Mouse (Mus musculus) limb, embryonic 15.5 days (tissue): ENCODE data around the gene Lamc3. TPM values are rescaled to one million over a fixed set of nuclear protein-coding genes. Genes with fewer than 3 reads are reported as not detected.
A peak's percentile ranks its signal among the peaks of the same experiment; 100 is the strongest.

Experiments used
- ATAC-seq: fragments of 200-750 bp; cut with Nextera tagmentation; 2 replicates; pipeline ENCODE4 v1.8.0; 2017; ENCODE audit warnings: low read depth, moderate TSS enrichment; ENCODE audit not compliant: insufficient number of reproducible peaks, low FRiP score, low TSS enrichment
- H3K27ac ChIP-seq: fragments of 300-500 bp; sonication (generic); 2 replicates; pipeline ENCODE4 v1.5.1; 2015; ENCODE audit warnings: moderate library complexity, mild to moderate bottlenecking, inconsistent platforms
- H3K27me3 ChIP-seq: fragments of 300-500 bp; sonication (generic); 2 replicates; pipeline ENCODE4 v1.6.1; 2015; ENCODE audit warnings: inconsistent platforms
- H3K36me3 ChIP-seq: fragments of 300-500 bp; sonication (generic); 2 replicates; pipeline ENCODE4 v1.6.1; 2015; ENCODE audit warnings: inconsistent platforms
- H3K4me1 ChIP-seq: fragments of 300-500 bp; sonication (generic); 2 replicates; pipeline ENCODE4 v1.6.1; 2015; ENCODE audit warnings: inconsistent platforms
- H3K4me2 ChIP-seq: fragments of 300-500 bp; sonication (generic); 2 replicates; pipeline ENCODE4 v1.6.1; 2015; ENCODE audit warnings: mild to moderate bottlenecking, inconsistent platforms
- H3K4me3 ChIP-seq: fragments of 300-500 bp; sonication (generic); 2 replicates; pipeline ENCODE4 v1.5.1; 2015; ENCODE audit warnings: mild to moderate bottlenecking, inconsistent platforms
- H3K9ac ChIP-seq: fragments of 300-500 bp; sonication (generic); 2 replicates; pipeline ENCODE4 v1.6.1; 2015; ENCODE audit warnings: inconsistent platforms
- H3K9me3 ChIP-seq: fragments of 300-500 bp; sonication (generic); 2 replicates; pipeline ENCODE4 v1.6.1; 2016; ENCODE audit warnings: inconsistent platforms
- WGBS: fragments of 180-500 bp; shearing (Covaris S2); methylation state at CpG from one replicate; pipeline ENCODE4 v1.1.7; 2015; 5-methylcytosine and 5-hydroxymethylcytosine counted together
- polyA plus RNA-seq: library from polyadenylated mRNA; unstranded; fragments of >200 nt; fragmentation: Nextera tagmentation; extraction: Ambion mirVana; gene quantifications from 2 replicates; pipeline ENCODE4 v1.2.1, GENCODE M21; 2015

The Lamc3 gene
- polyA plus RNA-seq, 1 experiment from 2014 or later: 1.5 TPM

DNA sequence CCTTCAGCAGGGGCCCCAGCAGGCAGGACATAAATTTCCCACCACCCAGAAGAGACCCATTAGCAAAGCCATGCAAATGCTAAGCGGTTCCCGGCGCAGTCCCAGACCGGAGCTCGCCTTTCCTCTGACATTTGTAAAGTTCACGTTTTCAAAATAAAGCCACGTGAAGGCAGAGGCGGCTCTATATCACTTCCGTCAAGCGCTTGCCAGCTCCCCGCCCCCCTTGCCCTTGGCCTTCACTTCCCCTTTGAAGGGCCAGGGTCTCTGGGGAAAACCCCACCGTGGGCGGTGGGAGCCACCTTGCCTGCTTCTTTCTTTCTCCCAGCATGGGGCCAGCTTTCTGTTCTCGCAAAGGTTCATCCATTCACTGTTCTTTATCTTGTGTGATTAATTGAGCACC, 6.2 kb upstream of the Lamc3 start:
- H3K36me3 ChIP-seq: no peaks in the 10 kb centered on the region
- H3K9ac ChIP-seq: no peak overlapping the region
- WGBS: 3% methylated on average over 14 of the region's 14 CpGs
- no peak for ATAC-seq
- no peak overlapping the region for H3K27ac ChIP-seq
- no peak overlapping the region for H3K4me2 ChIP-seq
- H3K9me3 ChIP-seq: no peaks in the 10 kb centered on the region
- peaks cover 79% of the 10 kb centered on the region for H3K27me3 ChIP-seq
- no peak overlapping the region for H3K4me3 ChIP-seq
- H3K4me1 ChIP-seq: no peaks in the 10 kb centered on the region

- H3K4me2 ChIP-seq: no peak overlapping the region
- no peak overlapping the region for H3K9ac ChIP-seq
- no peaks in the 10 kb centered on the region for H3K36me3 ChIP-seq
- peaks cover 93% of the 10 kb centered on the region for H3K27me3 ChIP-seq
- no peak overlapping the region for H3K27ac ChIP-seq
- H3K4me1 ChIP-seq: peaks cover 6% of the 10 kb centered on the region
- ATAC-seq: no peak
- WGBS: 19% methylated on average over 4 of the region's 4 CpGs
- H3K4me3 ChIP-seq: no peak overlapping the region
- no peaks in the 10 kb centered on the region for H3K9me3 ChIP-seq
Observed at GRCm38 (mm10) chr2:31883061-31883460, 4.0 kb upstream of the Lamc3 start.

DNA sequence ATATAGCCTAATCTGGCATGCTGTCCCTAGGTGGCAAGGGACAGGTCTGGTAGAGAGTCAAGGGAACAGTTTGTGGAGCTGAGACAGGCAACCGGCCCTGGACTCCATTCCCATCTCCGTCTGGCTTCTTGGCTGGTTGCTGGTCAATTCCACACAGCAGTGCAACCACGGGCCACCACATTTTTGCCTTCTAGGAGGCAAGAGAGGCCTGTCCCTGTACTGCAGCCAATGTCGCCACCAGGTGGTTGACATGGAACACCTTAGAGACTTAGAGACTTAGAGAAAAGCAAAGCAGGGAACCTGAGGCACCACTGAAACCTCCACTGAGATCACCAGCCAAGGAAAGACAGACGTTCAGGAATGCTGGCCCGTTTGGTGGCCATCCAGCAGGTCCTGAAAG, 2.3 kb upstream of the Lamc3 start:
- Histone ChIP-seq H3K27ac (no peak overlapping the region), H3K4me3 (no peak overlapping the region), H3K27me3 (peaks cover 96% of the 10 kb centered on the region), H3K4me2 (no peak overlapping the region), H3K9me3 (no peaks in the 10 kb centered on the region), H3K36me3 (no peaks in the 10 kb centered on the region), H3K4me1 (peaks cover 6% of the 10 kb centered on the region), H3K9ac (no peak overlapping the region)
- 22% methylated on average over 6 of the region's 6 CpGs for WGBS
- ATAC-seq: no peak

GRCm38 (mm10) chr2:31888871-31889270, 1.8 kb downstream of the Lamc3 start:
- no peak overlapping the region for H3K4me3 ChIP-seq
- H3K4me2 ChIP-seq: no peak overlapping the region
- peaks cover 16% of the 10 kb centered on the region for H3K4me1 ChIP-seq
- H3K9ac ChIP-seq: no peak overlapping the region
- WGBS: 44% methylated on average over 1 of the region's 1 CpGs
- H3K9me3 ChIP-seq: no peaks in the 10 kb centered on the region
- no peak overlapping the region for H3K27ac ChIP-seq
- no peak for ATAC-seq
- peaks cover 63% of the 10 kb centered on the region for H3K27me3 ChIP-seq
- H3K36me3 ChIP-seq: no peaks in the 10 kb centered on the region

- Histone ChIP-seq H3K36me3 (no peaks in the 10 kb centered on the region), H3K4me2 (no peak overlapping the region), H3K9ac (no peak overlapping the region), H3K27me3 (peaks cover 39% of the 10 kb centered on the region), H3K4me3 (no peak overlapping the region), H3K4me1 (peaks cover 21% of the 10 kb centered on the region), H3K27ac (no peak overlapping the region), H3K9me3 (no peaks in the 10 kb centered on the region)
- ATAC-seq: no peak
- 81% methylated on average over 2 of the region's 2 CpGs for WGBS
Observed at GRCm38 (mm10) chr2:31891219-31891618, 4.1 kb downstream of the Lamc3 start.

DNA sequence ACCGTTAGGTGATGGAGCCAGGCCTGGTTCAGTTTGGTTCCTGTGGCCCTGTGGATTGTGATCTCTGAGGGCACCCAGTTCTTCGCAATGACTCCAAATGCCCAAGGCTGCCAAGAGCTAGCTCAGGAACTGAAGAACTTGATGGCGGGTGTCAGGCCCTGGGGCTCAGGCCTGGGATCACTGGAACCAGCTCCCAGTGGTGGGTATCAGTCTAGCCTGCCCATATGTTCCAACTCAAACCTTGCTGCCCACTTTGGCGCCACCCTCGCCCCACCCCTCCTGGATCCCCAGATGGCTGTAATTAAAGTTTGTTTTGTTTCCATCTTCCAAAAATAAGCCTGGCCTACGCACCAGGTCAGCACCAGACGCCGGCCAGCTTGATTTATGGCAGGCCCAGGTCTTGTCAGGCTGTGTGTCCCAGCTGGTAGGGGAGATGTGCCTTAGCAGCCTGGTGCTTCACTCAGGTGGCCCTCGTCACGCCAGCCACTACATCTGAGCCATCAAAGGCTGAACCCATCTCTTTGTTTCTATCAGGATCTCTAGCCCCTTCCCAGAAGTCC, 6.1 kb downstream of the Lamc3 start:
- H3K36me3 ChIP-seq: no peaks in the 10 kb centered on the region
- no peak overlapping the region for H3K27ac ChIP-seq
- H3K27me3 ChIP-seq: peaks cover 20% of the 10 kb centered on the region
- H3K4me1 ChIP-seq: peaks cover 15% of the 10 kb centered on the region
- no peak overlapping the region for H3K4me3 ChIP-seq
- 36% methylated on average over 10 of the region's 10 CpGs for WGBS
- H3K9ac ChIP-seq: no peak overlapping the region
- no peaks in the 10 kb centered on the region for H3K9me3 ChIP-seq
- no peak overlapping the region for H3K4me2 ChIP-seq
- no peak for ATAC-seq

- no peak for ATAC-seq
Observed at GRCm38 (mm10) chr2:31894221-31894870, 7.3 kb downstream of the Lamc3 start.

DNA sequence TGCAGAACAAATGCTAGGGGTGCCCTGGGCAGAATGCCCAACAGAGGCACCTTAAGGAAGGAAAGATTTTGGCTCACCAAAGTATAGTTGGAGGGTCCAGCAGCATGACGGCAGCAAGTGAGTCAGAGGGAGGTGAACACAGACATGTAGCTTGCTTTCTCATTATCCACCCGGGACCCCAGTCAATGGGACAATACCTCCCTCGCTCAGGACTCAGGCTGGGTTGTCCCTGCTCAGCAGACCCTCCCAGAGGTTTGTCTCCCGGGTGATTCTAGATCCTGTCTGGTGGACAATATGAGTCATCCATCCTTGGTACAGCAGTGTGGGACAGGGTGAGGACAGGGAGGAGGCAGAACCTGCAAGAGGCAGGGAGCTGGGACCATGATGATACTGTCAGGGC, 13.8 kb downstream of the Lamc3 start:
- Histone ChIP-seq H3K4me3 (no peak overlapping the region), H3K27ac (no peak overlapping the region), H3K9me3 (no peaks in the 10 kb centered on the region), H3K4me1 (peaks cover 15% of the 10 kb centered on the region), H3K4me2 (no peak overlapping the region), H3K27me3 (no peaks in the 10 kb centered on the region), H3K36me3 (no peaks in the 10 kb centered on the region), H3K9ac (no peak overlapping the region)
- 69% methylated on average over 4 of the region's 4 CpGs for WGBS
- no peak for ATAC-seq

More at GRCm38 (mm10) chr2:31894221-31894870, 7.3 kb downstream of the Lamc3 start:
- WGBS: 38% methylated on average over 13 of the region's 13 CpGs
- no peak overlapping the region for H3K9ac ChIP-seq
- no peaks in the 10 kb centered on the region for H3K36me3 ChIP-seq
- H3K4me3 ChIP-seq: no peak overlapping the region
- peaks cover 8% of the 10 kb centered on the region for H3K27me3 ChIP-seq
- no peak overlapping the region for H3K4me2 ChIP-seq
- peaks cover 15% of the 10 kb centered on the region for H3K4me1 ChIP-seq
- H3K27ac ChIP-seq: peak overlapping the region; percentile 52; the same call in 1 of the 2 replicates
- no peaks in the 10 kb centered on the region for H3K9me3 ChIP-seq

DNA sequence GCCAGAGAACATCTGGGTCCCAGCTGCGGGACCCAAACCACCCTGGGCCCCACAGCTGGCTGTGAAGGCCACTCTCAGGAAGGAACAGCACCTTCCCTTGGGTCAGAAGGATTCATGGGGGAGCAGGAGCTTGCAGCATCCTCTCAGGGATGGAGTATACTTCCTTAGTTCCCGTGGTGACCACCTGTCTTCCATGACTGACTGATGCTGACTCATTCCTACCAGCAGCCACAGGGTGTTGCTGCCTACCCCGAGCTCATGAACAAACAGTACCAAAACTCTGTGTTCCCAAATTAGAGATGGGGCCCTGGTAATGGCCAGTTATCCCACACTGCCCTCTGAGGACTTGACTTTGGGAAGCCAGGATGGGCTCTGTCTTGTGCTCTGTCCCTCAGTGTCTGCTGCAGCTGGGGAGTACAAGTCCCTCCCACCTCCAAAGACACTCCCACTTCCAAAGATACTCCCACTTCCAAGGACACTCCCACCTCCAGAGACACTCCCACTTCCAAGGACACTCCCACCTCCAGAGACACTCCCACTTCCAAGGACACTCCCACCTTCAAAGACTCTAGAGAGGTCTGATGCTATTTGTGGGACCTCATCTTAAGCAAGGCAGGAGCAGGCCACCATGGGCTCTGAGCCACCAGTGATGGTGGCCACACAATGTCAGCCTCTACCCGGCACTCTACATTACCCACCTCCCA, 14.7 kb downstream of the Lamc3 start:
- no peak for ATAC-seq
- 40% methylated on average over 4 of the region's 4 CpGs for whole genome bisulfite sequencing
- no peak overlapping the region for H3K9ac ChIP-seq

GRCm38 (mm10) chr2:31904089-31904488, 17.0 kb downstream of the Lamc3 start:
- WGBS: 10% methylated on average over 6 of the region's 6 CpGs
- H3K4me2 ChIP-seq: no peak overlapping the region
- H3K27me3 ChIP-seq: no peaks in the 10 kb centered on the region
- H3K27ac ChIP-seq: no peak overlapping the region
- no peak overlapping the region for H3K4me3 ChIP-seq
- no peaks in the 10 kb centered on the region for H3K36me3 ChIP-seq
- H3K4me1 ChIP-seq: peaks cover 20% of the 10 kb centered on the region
- H3K9ac ChIP-seq: no peak overlapping the region
- H3K9me3 ChIP-seq: no peaks in the 10 kb centered on the region
- no peak for ATAC-seq

More for the DNA sequence above, 14.7 kb downstream of the Lamc3 start:
- Histone ChIP-seq H3K4me2 (no peak overlapping the region), H3K9me3 (no peaks in the 10 kb centered on the region), H3K36me3 (no peaks in the 10 kb centered on the region), H3K4me3 (no peak overlapping the region), H3K27me3 (no peaks in the 10 kb centered on the region), H3K4me1 (peaks cover 20% of the 10 kb centered on the region), H3K27ac (no peak overlapping the region)

DNA sequence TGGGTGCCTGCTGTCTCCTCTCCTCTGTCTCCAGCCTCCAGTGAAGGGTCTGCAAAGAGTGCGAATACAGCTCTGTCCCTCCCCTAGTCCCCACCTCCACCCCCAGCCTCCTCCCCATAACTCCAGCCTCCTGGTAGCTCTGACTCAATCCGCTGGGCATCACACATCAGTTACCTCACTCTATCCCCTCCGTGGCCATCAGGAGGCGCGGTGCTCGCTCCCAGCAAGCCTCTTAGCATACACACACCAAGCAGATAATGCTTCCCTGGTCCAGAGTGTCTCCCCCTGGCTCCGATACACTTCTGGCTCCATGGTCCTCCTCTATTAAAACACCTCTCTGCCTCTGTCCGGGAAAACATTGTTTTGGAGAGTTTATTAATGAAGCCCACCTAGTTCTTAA, 17.5 kb downstream of the Lamc3 start:
- Histone ChIP-seq H3K9ac (no peak overlapping the region), H3K27me3 (no peaks in the 10 kb centered on the region), H3K4me2 (no peak overlapping the region), H3K9me3 (no peaks in the 10 kb centered on the region), H3K4me3 (no peak overlapping the region), H3K36me3 (no peaks in the 10 kb centered on the region), H3K27ac (no peak overlapping the region), H3K4me1 (peaks cover 20% of the 10 kb centered on the region)
- 10% methylated on average over 8 of the region's 8 CpGs for WGBS
- no peak for ATAC-seq

GRCm38 (mm10) chr2:31905682-31906081, 18.6 kb downstream of the Lamc3 start:
- ATAC-seq: no peak
- Histone ChIP-seq H3K36me3 (no peaks in the 10 kb centered on the region), H3K4me1 (peaks cover 20% of the 10 kb centered on the region), H3K9me3 (no peaks in the 10 kb centered on the region), H3K4me3 (no peak overlapping the region), H3K27ac (no peak overlapping the region), H3K27me3 (no peaks in the 10 kb centered on the region), H3K9ac (no peak overlapping the region), H3K4me2 (no peak overlapping the region)
- 46% methylated on average over 9 of the region's 9 CpGs for WGBS
